Mouse (Mus musculus): ENCODE results near the gene Fam81a.

DNA sequence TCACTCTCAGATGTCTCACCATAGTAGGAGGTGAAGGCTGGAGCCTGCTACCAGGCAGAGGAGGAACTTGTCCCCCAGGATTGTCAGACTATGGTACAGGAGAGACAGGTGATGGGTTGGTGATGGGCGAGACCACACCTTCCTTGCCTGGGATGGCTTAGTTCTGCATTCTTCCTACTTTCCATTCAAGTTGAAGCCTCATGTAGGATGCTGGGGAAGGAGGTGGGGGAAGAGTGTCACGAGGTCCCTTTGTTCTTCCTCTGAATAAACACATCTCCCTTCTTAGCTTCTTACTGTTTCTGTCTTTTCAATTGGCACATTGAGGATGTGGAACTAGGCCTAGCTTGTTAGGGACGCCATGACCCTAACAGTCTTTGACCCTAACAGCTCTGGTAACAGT lies 33.9 kb upstream of the Fam81a start:
- TF ChIP-seq POLR2A (IDR thresholded peaks at IDR 0.05; ENCODE audit: extremely low read depth, insufficient read depth, low read length) (no peak), CTCF (IDR thresholded peaks at IDR 0.05; ENCODE audit: low read depth, low read length) (no peak)
